Mouse (Mus musculus) ovary, postnatal 36 days (tissue): ENCODE data around the gene Rhot2.
A peak's percentile ranks its signal among the peaks of the same experiment; 100 is the strongest.

Source experiments
- DNase-seq: peaks from one replicate; pipeline ENCODE4 v3.0.0; 2022; ENCODE audit warnings: low spot score, mixed read lengths

Rhot2 gene

DNA sequence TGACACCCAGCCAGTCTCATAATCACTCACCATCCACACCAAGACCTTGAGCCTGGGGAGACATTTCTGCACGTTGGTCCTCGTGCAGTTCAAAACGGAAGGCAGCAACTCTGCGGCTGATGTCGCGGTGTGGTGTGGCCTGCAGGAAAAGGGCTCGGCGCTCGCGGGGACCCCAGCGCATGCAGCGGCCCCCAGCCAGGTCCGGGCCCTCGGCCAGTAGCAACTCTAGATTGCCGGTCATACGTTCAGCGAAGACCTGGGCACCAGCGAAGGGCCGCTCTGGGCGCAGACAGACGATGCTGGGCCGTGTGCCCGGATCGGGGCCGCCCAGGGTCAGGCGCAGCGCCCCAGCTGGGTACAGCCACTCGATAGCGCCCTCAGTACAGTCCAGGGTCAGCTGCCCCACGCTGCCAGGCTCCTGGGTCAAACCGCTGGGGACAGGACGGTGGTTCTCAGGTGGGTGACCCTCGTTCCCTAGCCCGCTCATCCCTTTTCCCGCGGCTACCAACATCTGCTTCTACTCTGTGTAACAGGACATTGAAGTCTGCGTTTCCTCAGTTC lies 48.4 kb downstream of the Rhot2 start:
- no peak for DNase-seq

DNA sequence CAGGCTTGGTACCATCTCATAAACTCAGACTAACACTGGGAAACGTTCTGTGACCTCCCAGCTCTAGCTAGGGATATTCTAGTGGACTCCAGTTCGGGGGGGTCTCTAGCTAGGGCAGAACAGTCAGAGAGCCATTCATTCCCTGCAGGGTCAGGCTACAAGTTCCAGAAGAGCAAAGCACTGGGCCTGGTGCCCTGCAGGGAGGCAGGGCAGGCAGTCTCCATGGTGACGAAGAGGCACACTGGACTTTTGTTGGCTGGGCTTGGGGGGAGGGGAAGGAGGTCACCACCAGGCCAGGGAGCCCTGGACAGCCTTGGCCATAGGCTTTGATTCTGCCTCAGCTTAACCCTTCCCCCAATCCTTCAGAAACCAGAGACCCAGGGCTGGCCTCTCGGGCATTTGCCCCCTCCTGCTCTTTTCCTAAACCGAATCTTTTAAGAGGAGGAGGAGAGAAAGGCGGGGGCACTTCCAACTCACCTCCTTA lies 49.0 kb downstream of the Rhot2 start, which contains the start of gene AC134908.4:
Gene AC134908.4, minus strand, starts transcription at position 51 of the 484 bp plus-strand sequence.
- no peak for DNase-seq

- no peak for DNase-seq
These were observed 49.7 kb downstream of the Rhot2 start for GRCm38 (mm10) chr17:25794998-25795397.

GRCm38 (mm10) chr17:25794197-25794596 lies 50.5 kb downstream of the Rhot2 start:
- DNase-seq: no peak

DNA sequence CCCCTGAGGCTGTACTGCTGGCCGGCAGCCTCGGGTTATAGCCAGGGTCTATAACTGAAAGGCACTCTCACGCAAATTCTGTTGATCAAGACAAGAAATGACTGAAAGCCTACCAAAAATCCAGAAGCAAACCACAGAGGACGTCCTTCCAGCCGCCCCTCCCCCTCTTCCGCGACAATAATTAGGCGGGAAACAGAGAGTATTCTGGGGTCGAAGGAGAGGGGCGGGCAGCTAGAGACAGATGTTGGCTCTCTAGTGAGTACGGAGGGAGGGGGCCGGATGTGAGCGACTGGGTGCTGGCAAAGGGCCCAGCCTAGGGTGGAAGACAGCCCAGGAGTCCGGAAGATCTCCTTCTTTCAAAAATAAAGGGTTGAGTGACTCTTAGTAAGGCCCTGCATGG lies 52.0 kb downstream of the Rhot2 start, which contains the start of gene Fam173a:
Gene Fam173a, minus strand, starts transcription at position 287 of the 400 bp plus-strand sequence.
- DNase-seq: peak; percentile 70

- DNase-seq: peak; percentile 84
These were observed 52.7 kb downstream of the Rhot2 start for GRCm38 (mm10) chr17:25791843-25792527.

- no peak for DNase-seq
These were observed 53.3 kb downstream of the Rhot2 start for GRCm38 (mm10) chr17:25791320-25791842.
